Mouse (Mus musculus) lung, adult 2 months (tissue): ENCODE measurements at regions not wholly inside any gene's neighbourhood (a gene's known extent, or its start where the extent isn't known, plus 50 kb on each side); places are given as distances from the start of the nearest gene placed in this dataset.

ENCODE experiments used
- DNase-seq: peaks from one replicate; pipeline ENCODE4 v3.0.0; 2022
- H3K4me1 ChIP-seq: fragments of 200-500 bp; 2 replicates; pipeline ENCODE4 v1.6.1; 2011; ENCODE audit warnings: low read length; ENCODE audit not compliant: control insufficient read depth, insufficient read depth
- H3K4me3 ChIP-seq: fragments of 200-500 bp; replicated peaks from 2 replicates; pipeline ENCODE3; 2011; ENCODE audit warnings: low read depth, mild to moderate bottlenecking, control low read depth, low read length; ENCODE audit errors: extremely low read depth
- CTCF ChIP-seq: fragments of 200-500 bp; IDR thresholded peaks from 2 replicates; pipeline ENCODE4 v1.5.1; 2011; ENCODE audit warnings: mild to moderate bottlenecking, low read length, control low read depth; ENCODE audit not compliant: insufficient read depth
- POLR2A ChIP-seq: fragments of 200-500 bp; IDR thresholded peaks from 2 replicates; pipeline ENCODE4 v1.6.1; 2011; ENCODE audit warnings: low read depth, mild to moderate bottlenecking, control low read depth, low read length, borderline replicate concordance; ENCODE audit errors: extremely low read depth
- WGBS: fragments of 180-500 bp; shearing (Covaris S2); methylation state at CpG from one replicate; pipeline ENCODE4 v1.1.7; 2018; 5-methylcytosine and 5-hydroxymethylcytosine counted together

- WGBS = 83% methylated on average over 17 of the region's 17 CpGs
- Histone ChIP-seq H3K4me1 (no peaks in the 10 kb centered on the region), H3K4me3 (no peak overlapping the region)
- no peak for TF ChIP-seq POLR2A
- no peak for TF ChIP-seq CTCF
- no peak for DNase-seq
Observed at GRCm38 (mm10) chr17:45822427-45822826, 88.8 kb upstream of the 1600014C23Rik start.

GRCm38 (mm10) chr17:45821356-45821755 is 87.7 kb upstream of the 1600014C23Rik start:
- no peaks in the 10 kb centered on the region for H3K4me1 ChIP-seq
- no peak for DNase-seq
- no peak overlapping the region for H3K4me3 ChIP-seq
- TF ChIP-seq CTCF = no peak
- no peak for TF ChIP-seq POLR2A
- 92% methylated on average over 7 of the region's 7 CpGs for WGBS

- no peaks in the 10 kb centered on the region for H3K4me1 ChIP-seq
- no peak overlapping the region for H3K4me3 ChIP-seq
- DNase-seq = no peak
- WGBS = 63% methylated on average over 8 of the region's 8 CpGs
- TF ChIP-seq POLR2A (no peak), CTCF (no peak)
Observed at GRCm38 (mm10) chr17:45819143-45819542, 85.5 kb upstream of the 1600014C23Rik start.

GRCm38 (mm10) chr17:45816566-45816965 is 82.9 kb upstream of the 1600014C23Rik start:
- DNase-seq = no peak
- WGBS = 84% methylated on average over 3 of the region's 3 CpGs
- H3K4me1 ChIP-seq = no peaks in the 10 kb centered on the region
- TF ChIP-seq CTCF (no peak), POLR2A (no peak)
- H3K4me3 ChIP-seq = no peak overlapping the region

- Histone ChIP-seq H3K4me1 (no peaks in the 10 kb centered on the region), H3K4me3 (no peak overlapping the region)
- TF ChIP-seq POLR2A (no peak), CTCF (no peak)
- DNase-seq = no peak
- 23% methylated on average over 2 of the region's 2 CpGs for whole genome bisulfite sequencing
Observed at GRCm38 (mm10) chr17:45815833-45816232, 82.2 kb upstream of the 1600014C23Rik start.

- WGBS = 36% methylated on average over 7 of the region's 7 CpGs
- no peaks in the 10 kb centered on the region for H3K4me1 ChIP-seq
- no peak overlapping the region for H3K4me3 ChIP-seq
- TF ChIP-seq CTCF = no peak
- TF ChIP-seq POLR2A = no peak
- DNase-seq = no peak
Observed at GRCm38 (mm10) chr17:45815341-45815740, 81.7 kb upstream of the 1600014C23Rik start.

GRCm38 (mm10) chr17:45814586-45814985 is 80.9 kb upstream of the 1600014C23Rik start:
- WGBS = 24% methylated on average over 11 of the region's 11 CpGs
- no peaks in the 10 kb centered on the region for H3K4me1 ChIP-seq
- TF ChIP-seq POLR2A (no peak), CTCF (no peak)
- no peak for DNase-seq
- no peak overlapping the region for H3K4me3 ChIP-seq

GRCm38 (mm10) chr17:45813956-45814355 is 80.3 kb upstream of the 1600014C23Rik start:
- Histone ChIP-seq H3K4me3 (no peak overlapping the region), H3K4me1 (no peaks in the 10 kb centered on the region)
- no peak for DNase-seq
- 73% methylated on average over 5 of the region's 5 CpGs for WGBS
- TF ChIP-seq CTCF = no peak
- TF ChIP-seq POLR2A = no peak

GRCm38 (mm10) chr17:45812289-45812955 is 78.8 kb upstream of the 1600014C23Rik start:
- WGBS = 70% methylated on average over 9 of the region's 9 CpGs
- no peak for DNase-seq
- H3K4me1 ChIP-seq = no peaks in the 10 kb centered on the region
- no peak overlapping the region for H3K4me3 ChIP-seq
- TF ChIP-seq CTCF = no peak
- TF ChIP-seq POLR2A = no peak

GRCm38 (mm10) chr17:45811632-45812221 is 78.1 kb upstream of the 1600014C23Rik start:
- no peaks in the 10 kb centered on the region for H3K4me1 ChIP-seq
- 83% methylated on average over 11 of the region's 11 CpGs for WGBS
- no peak for DNase-seq
- no peak overlapping the region for H3K4me3 ChIP-seq
- TF ChIP-seq CTCF (no peak), POLR2A (no peak)
